Mouse (Mus musculus) liver, embryonic 14.5 days (tissue): Measurements from ENCODE around the gene Gm20431. TPM values are rescaled to one million over a fixed set of nuclear protein-coding genes. Genes with fewer than 3 reads are reported as not detected.
A peak's percentile ranks its signal among the peaks of the same experiment; 100 is the strongest.

Experiments used
- ATAC-seq: fragments of 200-750 bp; cut with Nextera tagmentation; 2 replicates; pipeline ENCODE4 v1.8.0; 2017; ENCODE audit warnings: moderate number of reproducible peaks, mild to moderate bottlenecking, moderate library complexity; ENCODE audit not compliant: insufficient read depth
- DNase-seq, 3 experiments: peaks; one replicate each; pipeline ENCODE4 v3.0.0-alpha.2; 2012 to 2013; ENCODE audit warnings: low read depth in 3 of 3, low spot score in 3 of 3
- H3K27ac ChIP-seq: fragments of 300-500 bp; sonication (generic); 2 replicates; pipeline ENCODE4 v1.5.1; 2014; ENCODE audit warnings: moderate library complexity, mild to moderate bottlenecking, control low read depth, inconsistent platforms
- H3K27me3 ChIP-seq: fragments of 300-500 bp; sonication (generic); 2 replicates; pipeline ENCODE4 v1.6.1; 2014; ENCODE audit warnings: mild to moderate bottlenecking, low read length, moderate library complexity; ENCODE audit not compliant: control insufficient read depth, insufficient read depth
- H3K36me3 ChIP-seq: fragments of 300-500 bp; sonication (generic); replicated peaks from 2 replicates; pipeline ENCODE4 v1.6.1; 2014; ENCODE audit warnings: low read depth; ENCODE audit not compliant: control insufficient read depth, insufficient read depth
- H3K4me1 ChIP-seq, 2 experiments: fragments of 200-500 bp in 1 of 2; fragments of 300-500 bp in 1 of 2; sonication (generic) in 1 of 2; replicated peaks; 2 replicates each; pipeline ENCODE4 v1.6.1; 2012 to 2014; ENCODE audit warnings: antibody characterized with exemption in 1 of 2, inconsistent platforms in 1 of 2, low read length in 1 of 2; ENCODE audit not compliant: control insufficient read depth in 2 of 2, insufficient read depth in 2 of 2
- H3K4me2 ChIP-seq: fragments of 300-500 bp; sonication (generic); 2 replicates; pipeline ENCODE4 v1.6.1; 2014; ENCODE audit warnings: low read depth, mild to moderate bottlenecking, control low read depth, moderate library complexity
- H3K4me3 ChIP-seq, 2 experiments: fragments of 200-500 bp in 1 of 2; fragments of 300-500 bp in 1 of 2; sonication (generic) in 1 of 2; 2 replicates each; pipeline ENCODE4 v1.5.1; 2012 to 2014; ENCODE audit warnings: low read depth in 2 of 2, low read length in 2 of 2, mild to moderate bottlenecking in 2 of 2, control low read depth in 1 of 2, inconsistent platforms in 1 of 2, moderate library complexity in 1 of 2; ENCODE audit not compliant: insufficient read depth in 1 of 2
- H3K9ac ChIP-seq: fragments of 300-500 bp; sonication (generic); replicated peaks from 2 replicates; pipeline ENCODE4 v1.6.1; 2014; ENCODE audit warnings: mild to moderate bottlenecking, control low read depth, moderate library complexity
- H3K9me3 ChIP-seq: fragments of 300-500 bp; sonication (generic); 2 replicates; pipeline ENCODE4 v1.6.1; 2016; ENCODE audit warnings: low read length, mixed read lengths; ENCODE audit not compliant: control insufficient read depth
- CTCF ChIP-seq: IDR thresholded peaks from 2 replicates; pipeline ENCODE4 v1.5.1; 2016; ENCODE audit warnings: antibody characterized with exemption, low read depth, control low read depth
- EP300 ChIP-seq: IDR thresholded peaks from 2 replicates; pipeline ENCODE4 v1.6.1; 2016; ENCODE audit warnings: antibody characterized with exemption, low read depth
- WGBS: fragments of 180-500 bp; shearing (Covaris S2); extraction: QIAGEN DNeasy Blood & Tissue Kit; methylation state at CpG from one replicate; pipeline ENCODE4 v1.1.7; 2014; ENCODE audit not compliant: insufficient replicate concordance; 5-methylcytosine and 5-hydroxymethylcytosine counted together
- polyA plus RNA-seq, 2 experiments: library from polyadenylated mRNA; depleted of rRNA in 1 of 2; stranded (reverse) in 1 of 2; unstranded in 1 of 2; fragments of >200 nt; fragmentation: Nextera tagmentation in 1 of 2; extraction: Ambion mirVana in 1 of 2; gene quantifications; 2 replicates each; pipeline versions ENCODE4 v1.2.1 to v1.2.3; 2012 to 2014

The Gm20431 gene
- polyA plus RNA-seq, 2 experiments, result 0.96 TPM; not detected in 1

DNA sequence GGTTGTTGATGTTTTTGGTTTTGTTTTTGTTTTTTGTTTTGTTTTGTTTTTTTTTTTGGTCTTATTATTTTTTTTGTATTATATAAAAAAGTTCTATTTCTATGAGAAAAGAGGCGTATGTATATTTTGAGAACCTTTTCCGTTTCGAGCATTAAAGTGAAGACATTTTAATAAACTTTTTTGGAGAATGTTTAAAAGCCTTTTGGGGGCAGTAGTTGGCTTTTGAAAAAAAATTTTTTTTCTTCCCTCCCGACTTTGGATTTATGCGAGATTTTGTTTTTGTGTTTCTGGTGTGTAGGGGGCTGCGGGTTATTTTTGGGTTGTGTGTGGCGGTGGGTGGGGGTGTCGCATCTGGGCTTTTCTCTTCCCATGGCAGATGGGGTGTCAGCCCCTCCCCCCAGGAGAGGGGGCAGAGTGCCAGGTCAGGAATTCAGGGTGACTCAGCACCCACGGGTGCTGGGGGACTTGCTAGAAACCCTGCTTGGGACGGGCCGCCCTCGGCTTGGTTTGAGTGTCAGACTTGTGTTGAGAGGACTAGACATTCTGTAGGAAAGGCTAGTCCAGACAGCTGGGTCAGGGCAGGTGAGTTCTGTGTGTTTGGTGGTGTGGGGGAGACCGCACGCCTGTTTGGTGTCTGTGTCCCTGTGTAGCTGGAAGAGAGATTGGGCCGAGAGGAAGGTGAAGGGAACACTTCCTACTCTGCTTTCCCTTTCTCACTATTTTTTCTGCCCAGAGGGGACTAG lies 29.1 kb upstream of the Gm20431 start:
- no peaks in the 10 kb centered on the region for H3K9me3 ChIP-seq
- peak overlapping the region; percentile 68 for H3K4me2 ChIP-seq
- H3K27me3 ChIP-seq, result peaks cover 19% of the 10 kb centered on the region
- no peak for ATAC-seq
- peak overlapping the region; percentile 57 to 61 for H3K4me3 ChIP-seq
- H3K4me1 ChIP-seq, result 0 out of 4 replicates have a peak, but pooled peaks cover 0 to 2% of the 10 kb centered on the region in 2 experiments
- TF ChIP-seq EP300 (no peak), CTCF (no peak)
- H3K9ac ChIP-seq, result peak overlapping the region; percentile 65
- no peaks in the 10 kb centered on the region for H3K36me3 ChIP-seq
- 25% methylated on average over 15 of the region's 15 CpGs for WGBS
- DNase-seq, result no peak
- H3K27ac ChIP-seq, result no peak overlapping the region

DNA sequence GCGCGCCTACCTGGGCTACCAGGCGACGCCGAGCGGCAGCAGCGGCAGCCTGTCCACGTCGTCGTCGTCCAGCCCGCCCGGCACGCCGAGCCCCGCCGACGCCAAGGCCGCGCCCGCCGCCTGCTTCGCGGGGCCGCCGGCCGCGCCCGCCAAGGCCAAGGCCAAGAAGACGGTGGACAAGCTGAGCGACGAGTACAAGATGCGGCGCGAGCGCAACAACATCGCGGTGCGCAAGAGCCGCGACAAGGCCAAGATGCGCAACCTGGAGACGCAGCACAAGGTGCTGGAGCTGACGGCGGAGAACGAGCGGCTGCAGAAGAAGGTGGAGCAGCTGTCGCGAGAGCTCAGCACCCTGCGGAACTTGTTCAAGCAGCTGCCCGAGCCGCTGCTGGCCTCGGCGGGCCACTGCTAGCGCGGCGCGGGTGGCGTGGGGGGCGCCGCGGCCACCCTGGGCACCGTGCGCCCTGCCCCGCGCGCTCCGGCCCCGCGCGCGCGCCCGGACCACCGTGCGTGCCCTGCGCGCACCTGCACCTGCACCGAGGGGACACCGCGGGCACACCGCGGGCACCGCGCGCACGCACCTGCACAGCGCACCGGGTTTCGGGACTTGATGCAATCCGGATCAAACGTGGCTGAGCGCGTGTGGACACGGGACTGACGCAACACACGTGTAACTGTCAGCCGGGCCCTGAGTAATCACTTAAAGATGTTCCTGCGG lies 28.4 kb upstream of the Gm20431 start, which contains the start of gene Tmem189:
Gene Tmem189 (minus strand): TSS at position 322 of the 718 bp plus-strand sequence.
- peak in 1 of 3 experiments; percentile 45 for DNase-seq
- WGBS, result under 1% methylated on average over 89 of the region's 99 CpGs
- peak within 1 kb of the TSS; percentile 65 for H3K9ac ChIP-seq
- H3K36me3 ChIP-seq, result no peaks in the 10 kb centered on the region
- peaks cover 19% of the 10 kb centered on the region for H3K27me3 ChIP-seq
- H3K27ac ChIP-seq, result peak within 1 kb of the TSS; percentile 21
- H3K4me3 ChIP-seq, result peak within 1 kb of the TSS; percentile 57 to 61
- 0 out of 4 replicates have a peak, but pooled peaks cover 0 to 2% of the 10 kb centered on the region in 2 experiments for H3K4me1 ChIP-seq
- H3K9me3 ChIP-seq, result no peaks in the 10 kb centered on the region
- ATAC-seq, result peak; percentile 3; the same call in 1 of the 2 replicates
- peak within 1 kb of the TSS; percentile 68 for H3K4me2 ChIP-seq
- no peak for TF ChIP-seq EP300
- no peak for TF ChIP-seq CTCF

DNA sequence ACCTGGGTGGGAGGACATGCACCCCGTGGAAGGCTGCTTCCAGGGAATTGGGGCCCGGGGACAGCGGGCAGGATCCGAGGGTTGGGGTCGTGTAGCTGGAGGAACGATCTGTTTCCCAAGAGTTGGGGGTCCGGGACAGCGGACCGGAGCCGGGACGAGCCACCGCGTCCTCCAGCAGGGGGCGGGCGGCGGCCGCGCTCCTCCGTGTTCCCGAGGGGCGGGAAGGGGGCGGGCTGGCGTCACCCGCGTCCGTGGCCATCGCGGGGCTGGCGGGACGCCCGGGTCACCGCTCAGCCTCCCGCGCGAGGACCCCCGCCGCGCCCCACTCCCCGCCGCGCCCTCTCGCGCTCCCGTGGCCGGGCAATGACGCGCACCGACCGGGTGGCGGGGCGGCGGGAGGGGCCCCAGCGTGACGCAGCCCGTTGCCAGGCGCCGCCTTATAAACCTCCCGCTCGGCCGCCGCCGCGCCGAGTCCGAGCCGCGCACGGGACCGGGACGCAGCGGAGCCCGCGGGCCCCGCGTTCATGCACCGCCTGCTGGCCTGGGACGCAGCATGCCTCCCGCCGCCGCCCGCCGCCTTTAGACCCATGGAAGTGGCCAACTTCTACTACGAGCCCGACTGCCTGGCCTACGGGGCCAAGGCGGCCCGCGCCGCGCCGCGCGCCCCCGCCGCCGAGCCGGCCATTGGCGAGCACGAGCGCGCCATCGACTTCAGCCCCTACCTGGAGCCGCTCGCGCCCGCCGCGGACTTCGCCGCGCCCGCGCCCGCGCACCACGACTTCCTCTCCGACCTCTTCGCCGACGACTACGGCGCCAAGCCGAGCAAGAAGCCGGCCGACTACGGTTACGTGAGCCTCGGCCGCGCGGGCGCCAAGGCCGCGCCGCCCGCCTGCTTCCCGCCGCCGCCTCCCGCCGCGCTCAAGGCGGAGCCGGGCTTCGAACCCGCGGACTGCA lies 27.5 kb upstream of the Gm20431 start, which contains the start of gene Cebpb:
Gene Cebpb (plus strand): TSS at position 418 of the 954 bp plus-strand sequence.
- Histone ChIP-seq H3K9ac (peak within 1 kb of the TSS; percentile 65), H3K4me2 (peak within 1 kb of the TSS; percentile 68), H3K27me3 (peaks cover 19% of the 10 kb centered on the region), H3K4me3 (peak within 1 kb of the TSS; percentile 57 to 61), H3K4me1 (0 out of 4 replicates have a peak, but pooled peaks cover 0 to 2% of the 10 kb centered on the region in 2 experiments), H3K9me3 (no peaks in the 10 kb centered on the region), H3K36me3 (no peaks in the 10 kb centered on the region), H3K27ac (peak within 1 kb of the TSS; percentile 21)
- 1% methylated on average over 85 of the region's 147 CpGs for WGBS
- ATAC-seq (peak; percentile 73), DNase-seq (peak in 2 of 3 experiments; percentile 49 to 53)
- TF ChIP-seq EP300, result no peak
- TF ChIP-seq CTCF, result peak; percentile 56

DNA sequence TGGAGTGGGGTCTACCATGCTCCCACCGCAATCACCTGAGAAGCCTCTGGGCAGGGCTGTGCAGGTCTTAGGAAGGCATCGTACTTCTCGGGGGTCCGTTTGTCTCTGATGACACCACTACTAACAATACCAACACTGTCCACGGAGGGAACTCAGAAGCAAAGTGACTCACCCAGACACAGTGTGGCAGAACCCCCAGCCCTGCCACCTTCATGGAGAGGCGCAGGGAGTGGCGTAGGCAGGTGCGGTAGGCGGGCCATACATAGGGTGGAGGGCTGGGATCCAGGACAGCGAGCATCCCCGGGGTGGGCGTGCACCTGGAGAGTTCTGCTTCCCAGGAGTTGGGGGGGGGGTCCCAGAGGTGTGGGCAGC lies 26.8 kb upstream of the Gm20431 start:
- peak overlapping the region; percentile 68 for H3K4me2 ChIP-seq
- H3K27ac ChIP-seq, result no peak overlapping the region
- DNase-seq, result no peak
- no peaks in the 10 kb centered on the region for H3K9me3 ChIP-seq
- peak overlapping the region; percentile 57 to 61 for H3K4me3 ChIP-seq
- WGBS, result 35% methylated on average over 12 of the region's 12 CpGs
- TF ChIP-seq CTCF (no peak), EP300 (no peak)
- ATAC-seq, result peak; percentile 22; the same call in 1 of the 2 replicates
- H3K27me3 ChIP-seq, result peaks cover 19% of the 10 kb centered on the region
- H3K36me3 ChIP-seq, result no peaks in the 10 kb centered on the region
- peak overlapping the region; percentile 16; the same call in 1 of the 2 replicates for H3K9ac ChIP-seq
- 0 out of 4 replicates have a peak, but pooled peaks cover 0 to 2% of the 10 kb centered on the region in 2 experiments for H3K4me1 ChIP-seq
